In genomic region chr5:64805131-64805872, GRCm38 (mm10) we compare ENCODE assay signal across 8 mouse cellular contexts. TPM values are rescaled to one million over a fixed set of nuclear protein-coding genes. Genes with fewer than 3 reads are reported as not detected.
DNase-seq lines count a peak whose midpoint lies in the region; ATAC-seq and TF ChIP-seq lines count a peak whose summit lies in the region.

No protein-coding gene starts in this region.

- peak overlapping the region; percentile 58 for H3K9ac ChIP-seq in intestine, postnatal 0 days (ENCODE audit: low read depth, low read length)

- H3K4me3 ChIP-seq in megakaryocyte, embryonic 14.5 days (replicated peaks): peak overlapping the region; percentile 96
- peak overlapping the region; percentile 87 for H3K4me3 ChIP-seq in embryonic facial prominence, embryonic 10.5 days
- peak overlapping the region; percentile 91 for H3K4me3 ChIP-seq in intestine, postnatal 0 days (ENCODE audit: low read depth, low read length)
- no peak overlapping the region for H3K4me3 ChIP-seq in olfactory bulb, adult 2 months (ENCODE audit: insufficient read depth, low read depth, low read length)

- peak overlapping the region; percentile 99 for H3K27ac ChIP-seq in embryonic facial prominence, embryonic 10.5 days (replicated peaks)
- peak overlapping the region; percentile 90 for H3K27ac ChIP-seq in intestine, postnatal 0 days (ENCODE audit: low read depth, low read length)
- H3K27ac ChIP-seq in olfactory bulb, adult 2 months (ENCODE audit: insufficient read depth, low read depth, low read length): peak overlapping the region; percentile 69

- H3K4me1 ChIP-seq in megakaryocyte, embryonic 14.5 days: peaks cover 74% of the 10 kb centered on the region
- peaks cover 75% of the 10 kb centered on the region for H3K4me1 ChIP-seq in embryonic facial prominence, embryonic 10.5 days
- H3K4me1 ChIP-seq in intestine, postnatal 0 days (replicated peaks; ENCODE audit: control insufficient read depth, insufficient read depth, low read length): peaks cover 28% of the 10 kb centered on the region
- peaks cover 19% of the 10 kb centered on the region for H3K4me1 ChIP-seq in olfactory bulb, adult 2 months (ENCODE audit: control insufficient read depth, insufficient read depth, low read length)

- H3K36me3 ChIP-seq in megakaryocyte, embryonic 14.5 days (replicated peaks; ENCODE audit: low read length): peaks cover 18% of the 10 kb centered on the region
- H3K36me3 ChIP-seq in embryonic facial prominence, embryonic 10.5 days (replicated peaks): peaks cover 24% of the 10 kb centered on the region
- peaks cover 6% of the 10 kb centered on the region; the same call in 1 of the 2 replicates for H3K36me3 ChIP-seq in intestine, postnatal 0 days (ENCODE audit: control insufficient read depth, insufficient read depth)

- TF ChIP-seq POLR2A in olfactory bulb, adult 2 months (IDR thresholded peaks at IDR 0.05; ENCODE audit: insufficient read depth, low read depth, low read length): no peak

- peak overlapping the region; percentile 82 for H3K4me2 ChIP-seq in intestine, postnatal 0 days (replicated peaks; ENCODE audit: low read depth)

- no peaks in the 10 kb centered on the region for H3K27me3 ChIP-seq in megakaryocyte, embryonic 14.5 days (replicated peaks)
- H3K27me3 ChIP-seq in embryonic facial prominence, embryonic 10.5 days (replicated peaks; ENCODE audit: low read depth, poor library complexity, severe bottlenecking): no peaks in the 10 kb centered on the region
- no peaks in the 10 kb centered on the region for H3K27me3 ChIP-seq in intestine, postnatal 0 days (replicated peaks; ENCODE audit: control insufficient read depth, insufficient read depth, low read length)

- TF ChIP-seq CTCF in intestine, postnatal 0 days (IDR thresholded peaks at IDR 0.05; ENCODE audit: low read depth): no peak
- TF ChIP-seq CTCF in olfactory bulb, adult 2 months (IDR thresholded peaks at IDR 0.05; ENCODE audit: insufficient read depth, low read depth, low read length): no peak

- peak; percentile 42 for DNase-seq in embryonic facial prominence, embryonic 10.5 days (ENCODE audit: low spot score)
- no peak for DNase-seq in frontal cortex, postnatal 36 days (ENCODE audit: low spot score in 2 of 2)
- no peak for DNase-seq in adrenal gland, postnatal 10 days
- no peak for DNase-seq in right cerebral cortex, postnatal 36 days (ENCODE audit: low spot score in 2 of 2)

- ATAC-seq in megakaryocyte, adult 5-6 weeks (ENCODE audit: poor library complexity, severe bottlenecking): no peak
- no peak for ATAC-seq in intestine, postnatal 0 days

- WGBS in embryonic facial prominence, embryonic 10.5 days: 4% methylated on average over 7 of the region's 7 CpGs
- WGBS in intestine, postnatal 0 days: 4% methylated on average over 7 of the region's 7 CpGs
- WGBS in olfactory bulb, adult 2 months: 22% methylated on average over 7 of the region's 7 CpGs

- H3K9me3 ChIP-seq in megakaryocyte, embryonic 14.5 days: peaks cover 2% of the 10 kb centered on the region; the same call in 1 of the 2 replicates
- no peaks in the 10 kb centered on the region for H3K9me3 ChIP-seq in embryonic facial prominence, embryonic 10.5 days
- no peaks in the 10 kb centered on the region for H3K9me3 ChIP-seq in intestine, postnatal 0 days (ENCODE audit: control insufficient read depth)

RNA-seq across cellular contexts. Expression of gene Klf3, which starts 2.1 kb away (rescaled TPM):
- 73.1 and 120 TPM in 2 replicates for polyA plus RNA-seq in megakaryocyte, embryonic 14.5 days (2012; ENCODE audit: insufficient read depth, low replicate concordance)
- 114 and 119 TPM in 2 replicates for total RNA-seq in megakaryocyte, adult 5-6 weeks (2015)
- total RNA-seq in megakaryocyte, adult 5-6 weeks (2017): 43.4 and 55.4 TPM in 2 replicates
- polyA plus RNA-seq in embryonic facial prominence, embryonic 10.5 days (2016; fragmentation: Nextera tagmentation; extraction: Ambion mirVana): 55.0 and 55.2 TPM in 2 replicates
- 76.9 and 79.3 TPM in 2 replicates for polyA plus RNA-seq in intestine, postnatal 0 days (2015; fragmentation: Nextera tagmentation; extraction: Ambion mirVana)
- polyA plus RNA-seq in olfactory bulb, adult 2 months (2012; ENCODE audit: insufficient read depth, insufficient read length, low replicate concordance, missing spikeins): not detected in 2 replicates
- total RNA-seq in adrenal gland, postnatal 10 days (2021): 10 to 100 TPM; 77.3 to 79.8 TPM
